ENCODE assay signal across 27 mouse cellular contexts in genomic region chr14:79530761-79531160, GRCm38 (mm10). TPM values are rescaled to one million over a fixed set of nuclear protein-coding genes. Genes with fewer than 3 reads are reported as not detected.
DNase-seq lines count a peak whose midpoint lies in the region; ATAC-seq and TF ChIP-seq lines count a peak whose summit lies in the region.
"Had no signal": no experiment of that assay in that cellular context is flagged by ENCODE, and none has a peak within 500 bp of the region (broad histone marks: within the 10 kb centered on the region; RNA-seq: fewer than 3 reads in every experiment).

No protein-coding gene starts in this region.

- peak overlapping the region; percentile 58 for H3K4me2 ChIP-seq in liver, embryonic 11.5 days
- peak overlapping the region; percentile 55 for H3K4me2 ChIP-seq in liver, embryonic 16.5 days (ENCODE audit: low read depth, low read length)
- no peak overlapping the region for H3K4me2 ChIP-seq in forebrain, embryonic 14.5 days (ENCODE audit: low read length)
- H3K4me2 ChIP-seq: heart, embryonic 13.5 days; hindbrain, embryonic 15.5 days; limb, embryonic 13.5 days; midbrain, embryonic 11.5 days; neural tube, embryonic 12.5 days had no signal

- no peak for TF ChIP-seq POLR2A in spleen, adult 2 months (IDR thresholded peaks at IDR 0.05; ENCODE audit: low read depth, low read length)

- H3K4me1 ChIP-seq in erythroblast, embryonic 14.5 days (ENCODE audit: control insufficient read depth): peaks cover 90% of the 10 kb centered on the region
- peaks cover 40% of the 10 kb centered on the region for H3K4me1 ChIP-seq in spleen, adult 2 months (ENCODE audit: control insufficient read depth, insufficient read depth, insufficient read length)
- H3K4me1 ChIP-seq in liver, embryonic 11.5 days (replicated peaks; ENCODE audit: control insufficient read depth, insufficient read depth, low read length): peaks cover 40% of the 10 kb centered on the region
- peaks cover 56% of the 10 kb centered on the region for H3K4me1 ChIP-seq in liver, embryonic 16.5 days (ENCODE audit: control insufficient read depth, low read depth, low read length)
- H3K4me1 ChIP-seq in forebrain, embryonic 14.5 days (ENCODE audit: control insufficient read depth, insufficient read depth, low read length): no peaks in the 10 kb centered on the region
- H3K4me1 ChIP-seq: forebrain, embryonic 10.5 days; hindbrain, embryonic 10.5 days; hindbrain, embryonic 15.5 days; limb, embryonic 13.5 days; neural tube, embryonic 12.5 days had no signal

- H3K27ac ChIP-seq in spleen, adult 2 months (ENCODE audit: insufficient read depth, low read length): 0 out of 2 replicates have a peak overlapping the region, but pooled peaks have one; percentile 11
- H3K27ac ChIP-seq in liver, embryonic 11.5 days (ENCODE audit: low read depth, low read length): peak overlapping the region; percentile 79
- H3K27ac ChIP-seq in liver, embryonic 16.5 days (ENCODE audit: low read length): peak overlapping the region; percentile 78
- no peak overlapping the region for H3K27ac ChIP-seq in forebrain, embryonic 14.5 days (ENCODE audit: low read depth, low read length)
- H3K27ac ChIP-seq: forebrain, embryonic 10.5 days; heart, embryonic 13.5 days; hindbrain, embryonic 10.5 days; hindbrain, embryonic 15.5 days; limb, embryonic 13.5 days; neural tube, embryonic 12.5 days had no signal

- no peak for DNase-seq in spleen, adult 2 months (ENCODE audit: low read depth in 1 of 2, low spot score in 2 of 2)
- DNase-seq in spleen, adult 18-20 months: no peak
- no peak for DNase-seq in liver, embryonic 11.5 days (ENCODE audit: low spot score)
- no peak for DNase-seq in adrenal gland, postnatal 25 days
- no peak for DNase-seq in forebrain, embryonic 14.5 days (ENCODE audit: low spot score)
- DNase-seq: adrenal gland, adult 2 months; cerebellum, adult 8-10 months; cerebellum, postnatal 36 days; forebrain, postnatal 0 days; gastrocnemius, postnatal 10 days; heart, postnatal 10 days; kidney, adult 2 months; kidney, postnatal 36 days; lung, adult 2 months; lung, postnatal 14 days; right cerebral cortex, adult 18-20 months had no signal

- H3K36me3 ChIP-seq in erythroblast, embryonic 14.5 days (ENCODE audit: control insufficient read depth): peaks cover 39% of the 10 kb centered on the region
- peaks cover 6% of the 10 kb centered on the region for H3K36me3 ChIP-seq in spleen, adult 2 months (ENCODE audit: control insufficient read depth, insufficient read depth, low read length)
- H3K36me3 ChIP-seq in liver, embryonic 11.5 days (ENCODE audit: control insufficient read depth, insufficient read depth, low read length): no peaks in the 10 kb centered on the region
- no peaks in the 10 kb centered on the region for H3K36me3 ChIP-seq in liver, embryonic 16.5 days (ENCODE audit: control insufficient read depth, insufficient read depth)
- no peaks in the 10 kb centered on the region for H3K36me3 ChIP-seq in forebrain, embryonic 14.5 days (ENCODE audit: control insufficient read depth, insufficient read depth, low read length)
- H3K36me3 ChIP-seq: forebrain, embryonic 10.5 days; heart, embryonic 13.5 days; hindbrain, embryonic 10.5 days; hindbrain, embryonic 15.5 days; limb, embryonic 13.5 days; neural tube, embryonic 12.5 days had no signal

- 41% methylated on average over 6 of the region's 6 CpGs for WGBS in spleen, adult 2 months
- WGBS in liver, embryonic 11.5 days: 70% methylated on average over 6 of the region's 6 CpGs
- 43% methylated on average over 6 of the region's 6 CpGs for whole genome bisulfite sequencing in liver, embryonic 16.5 days (ENCODE audit: insufficient replicate concordance)
- WGBS in forebrain, embryonic 14.5 days: 90% methylated on average over 6 of the region's 6 CpGs

- no peak for TF ChIP-seq CTCF in spleen, adult 2 months (IDR thresholded peaks at IDR 0.05; ENCODE audit: extremely low read depth, insufficient read depth, insufficient read length, insufficient replicate concordance)

- no peaks in the 10 kb centered on the region for H3K27me3 ChIP-seq in erythroblast, embryonic 14.5 days (ENCODE audit: control insufficient read depth)
- no peaks in the 10 kb centered on the region for H3K27me3 ChIP-seq in spleen, adult 2 months (ENCODE audit: control insufficient read depth, insufficient read depth, low read length)
- no peaks in the 10 kb centered on the region for H3K27me3 ChIP-seq in liver, embryonic 11.5 days (replicated peaks; ENCODE audit: control insufficient read depth, insufficient read depth, low read length)
- H3K27me3 ChIP-seq in liver, embryonic 16.5 days (ENCODE audit: control insufficient read depth, insufficient read depth, low read depth, low read length): no peaks in the 10 kb centered on the region
- no peaks in the 10 kb centered on the region for H3K27me3 ChIP-seq in forebrain, embryonic 14.5 days (replicated peaks; ENCODE audit: control insufficient read depth, insufficient read depth, low read length)
- H3K27me3 ChIP-seq: heart, embryonic 13.5 days; hindbrain, embryonic 15.5 days; limb, embryonic 13.5 days; neural tube, embryonic 12.5 days had no signal

- peak overlapping the region; percentile 55 for H3K4me3 ChIP-seq in erythroblast, embryonic 14.5 days (replicated peaks)
- H3K4me3 ChIP-seq in spleen, adult 2 months (ENCODE audit: extremely low read depth, insufficient read depth, insufficient read length): no peak overlapping the region
- no peak overlapping the region for H3K4me3 ChIP-seq in liver, embryonic 11.5 days (ENCODE audit: low read depth, low read length)
- peak overlapping the region; percentile 21 for H3K4me3 ChIP-seq in liver, embryonic 16.5 days (ENCODE audit: low read depth, low read length)
- H3K4me3 ChIP-seq in forebrain, embryonic 14.5 days (ENCODE audit: low read depth, low read length): no peak overlapping the region
- H3K4me3 ChIP-seq: forebrain, embryonic 10.5 days; heart, embryonic 13.5 days; hindbrain, embryonic 10.5 days; hindbrain, embryonic 15.5 days; limb, embryonic 13.5 days; myocyte; neural tube, embryonic 12.5 days had no signal

- H3K9ac ChIP-seq in liver, embryonic 11.5 days (ENCODE audit: low read depth, low read length): peak overlapping the region; percentile 17; the same call in 1 of the 2 replicates
- peak overlapping the region; percentile 27 for H3K9ac ChIP-seq in liver, embryonic 16.5 days (ENCODE audit: low read depth, low read length)
- H3K9ac ChIP-seq in forebrain, embryonic 14.5 days (ENCODE audit: low read length): no peak overlapping the region
- H3K9ac ChIP-seq: forebrain, postnatal 0 days; heart, embryonic 13.5 days; hindbrain, embryonic 15.5 days; limb, embryonic 13.5 days; neural tube, embryonic 12.5 days had no signal

- no peaks in the 10 kb centered on the region for H3K9me3 ChIP-seq in erythroblast, embryonic 14.5 days (ENCODE audit: control insufficient read depth, low read length)
- H3K9me3 ChIP-seq in liver, embryonic 11.5 days (ENCODE audit: control insufficient read depth, low read length): no peaks in the 10 kb centered on the region
- H3K9me3 ChIP-seq in liver, embryonic 16.5 days (replicated peaks; ENCODE audit: control insufficient read depth, low read length): no peaks in the 10 kb centered on the region
- no peaks in the 10 kb centered on the region for H3K9me3 ChIP-seq in forebrain, embryonic 14.5 days (replicated peaks; ENCODE audit: control insufficient read depth, low read length)
- H3K9me3 ChIP-seq: forebrain, embryonic 10.5 days; heart, embryonic 13.5 days; hindbrain, embryonic 10.5 days; hindbrain, embryonic 15.5 days; limb, embryonic 13.5 days; neural tube, embryonic 12.5 days had no signal

- no peak for ATAC-seq in erythroblast, adult 5-6 weeks (replicated peaks; ENCODE audit: low FRiP score, poor library complexity, severe bottlenecking)
- ATAC-seq in liver, embryonic 11.5 days (replicated peaks; ENCODE audit: low FRiP score): no peak
- no peak for ATAC-seq in liver, embryonic 16.5 days (ENCODE audit: low read depth)
- no peak for ATAC-seq in forebrain, embryonic 14.5 days
- ATAC-seq: forebrain, postnatal 0 days had no signal

RNA-seq across cellular contexts. Expression of gene Wbp4, which starts 49.4 kb away (rescaled TPM):
- polyA plus RNA-seq in erythroblast, embryonic 14.5 days (2012): 0.82 and 0.86 TPM in 2 replicates
- 12.1 and 13.0 TPM in 2 replicates for total RNA-seq in erythroblast, adult 5-6 weeks (2015; ENCODE audit: low replicate concordance)
- total RNA-seq in erythroblast, adult 5-6 weeks (2017; ENCODE audit: low replicate concordance): 30.7 and 45.6 TPM in 2 replicates
- 2.6 and 3.7 TPM in 2 replicates for polyA plus RNA-seq in spleen, adult 2 months (2012; rRNA removed)
- polyA plus RNA-seq in liver, embryonic 11.5 days (2014; fragmentation: Nextera tagmentation; extraction: Ambion mirVana): 35.8 and 38.7 TPM in 2 replicates
- 13.0 and 13.1 TPM in 2 replicates for polyA plus RNA-seq in liver, embryonic 16.5 days (2015; fragmentation: Nextera tagmentation; extraction: Ambion mirVana)
- 39.5 and 45.8 TPM in 2 replicates for total RNA-seq in adrenal gland, postnatal 25 days (2021)
- polyA plus RNA-seq in forebrain, embryonic 14.5 days (2014; fragmentation: Nextera tagmentation; extraction: Ambion mirVana): 43.9 and 48.6 TPM in 2 replicates

RNA-seq across cellular contexts. Expression of gene Elf1, which starts 49.8 kb away (rescaled TPM):
- polyA plus RNA-seq in erythroblast, embryonic 14.5 days (2012): 0.65 and 0.69 TPM in 2 replicates
- 38.8 and 45.6 TPM in 2 replicates for total RNA-seq in erythroblast, adult 5-6 weeks (2015; ENCODE audit: low replicate concordance)
- total RNA-seq in erythroblast, adult 5-6 weeks (2017; ENCODE audit: low replicate concordance): 83.8 and 92.9 TPM in 2 replicates
- polyA plus RNA-seq in spleen, adult 2 months (2012; rRNA removed): 22.5 and 26.7 TPM in 2 replicates
- 22.7 and 25.3 TPM in 2 replicates for polyA plus RNA-seq in liver, embryonic 11.5 days (2014; fragmentation: Nextera tagmentation; extraction: Ambion mirVana)
- 7.8 and 8.8 TPM in 2 replicates for polyA plus RNA-seq in liver, embryonic 16.5 days (2015; fragmentation: Nextera tagmentation; extraction: Ambion mirVana)
- total RNA-seq in adrenal gland, postnatal 25 days (2021): 20.8 and 27.7 TPM in 2 replicates
- polyA plus RNA-seq in forebrain, embryonic 14.5 days (2014; fragmentation: Nextera tagmentation; extraction: Ambion mirVana): 1.9 and 2.7 TPM in 2 replicates

RNA-seq across cellular contexts. Expression of gene Sugt1, which starts 56.7 kb away (rescaled TPM):
- 0.12 and 0.28 TPM in 2 replicates for polyA plus RNA-seq in erythroblast, embryonic 14.5 days (2012)
- 46.9 and 56.4 TPM in 2 replicates for total RNA-seq in erythroblast, adult 5-6 weeks (2015; ENCODE audit: low replicate concordance)
- total RNA-seq in erythroblast, adult 5-6 weeks (2017; ENCODE audit: low replicate concordance): 30.9 and 44.0 TPM in 2 replicates
- 3.4 and 3.7 TPM in 2 replicates for polyA plus RNA-seq in spleen, adult 2 months (2012; rRNA removed)
- 95.0 and 95.5 TPM in 2 replicates for polyA plus RNA-seq in liver, embryonic 11.5 days (2014; fragmentation: Nextera tagmentation; extraction: Ambion mirVana)
- 30.5 and 31.3 TPM in 2 replicates for polyA plus RNA-seq in liver, embryonic 16.5 days (2015; fragmentation: Nextera tagmentation; extraction: Ambion mirVana)
- total RNA-seq in adrenal gland, postnatal 25 days (2021): 156 and 173 TPM in 2 replicates
- polyA plus RNA-seq in forebrain, embryonic 14.5 days (2014; fragmentation: Nextera tagmentation; extraction: Ambion mirVana): 134 and 149 TPM in 2 replicates

Comparison
In these comparisons a context has a peak if more than half of its experiments do, and no peak if none do; other contexts are left out.
1. H3K4me3 ChIP-seq: peak in erythroblast, embryonic 14.5 days (single experiment) and liver, embryonic 16.5 days (single experiment); none in spleen, adult 2 months (single experiment), liver, embryonic 11.5 days (single experiment) and forebrain, embryonic 14.5 days (single experiment).